Comparison of ENCODE assay signal across 19 mouse cellular contexts in the genomic region with DNA sequence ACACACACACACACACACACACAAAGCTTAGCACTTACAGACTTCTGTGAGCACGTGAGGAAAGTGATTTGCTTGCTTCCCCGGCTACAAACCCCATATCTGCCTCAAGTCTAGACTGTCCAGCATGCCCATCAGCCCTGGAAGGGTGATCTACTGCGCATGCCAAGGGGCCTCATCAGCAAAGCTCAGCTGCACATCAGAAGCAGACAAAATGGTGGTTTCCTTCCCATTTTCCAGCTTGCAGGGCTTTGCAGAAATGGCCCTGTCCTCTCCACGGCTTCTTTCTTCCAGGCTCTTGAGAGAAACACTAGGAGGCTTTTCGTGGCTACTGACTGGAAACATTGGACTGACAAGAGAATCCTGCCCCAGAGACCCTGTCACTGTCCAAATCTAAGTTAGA.
DNase-seq lines count a peak whose midpoint lies in the region; ATAC-seq lines count a peak whose summit lies in the region.
"Had no signal": no experiment of that assay in that cellular context is flagged by ENCODE, and none has a peak within 500 bp of the region (broad histone marks: within the 10 kb centered on the region; RNA-seq: fewer than 3 reads in every experiment).

No protein-coding gene starts in this region.

- H3K9me3 ChIP-seq in hindbrain, embryonic 10.5 days = no peaks in the 10 kb centered on the region
- H3K9me3 ChIP-seq in hindbrain, embryonic 12.5 days (replicated peaks) = no peaks in the 10 kb centered on the region
- H3K9me3 ChIP-seq in embryonic facial prominence, embryonic 10.5 days = no peaks in the 10 kb centered on the region
- H3K9me3 ChIP-seq: neural tube, embryonic 12.5 days had no signal

- no peaks in the 10 kb centered on the region for H3K36me3 ChIP-seq in hindbrain, embryonic 10.5 days
- H3K36me3 ChIP-seq in hindbrain, embryonic 12.5 days = no peaks in the 10 kb centered on the region
- no peaks in the 10 kb centered on the region for H3K36me3 ChIP-seq in embryonic facial prominence, embryonic 10.5 days (replicated peaks)
- H3K36me3 ChIP-seq: neural tube, embryonic 12.5 days had no signal

- 55% methylated on average over 5 of the region's 5 CpGs for WGBS in hindbrain, embryonic 10.5 days
- WGBS in hindbrain, embryonic 12.5 days = 44% methylated on average over 5 of the region's 5 CpGs
- 71% methylated on average over 5 of the region's 5 CpGs for WGBS in embryonic facial prominence, embryonic 10.5 days

- DNase-seq in embryo, embryonic 10.5 days (ENCODE audit: low spot score) = peak; percentile 40
- DNase-seq in embryo, embryonic 11 days = no peak
- peak; percentile 40 for DNase-seq in hindbrain, embryonic 10.5 days (ENCODE audit: low spot score)
- DNase-seq in embryonic facial prominence, embryonic 10.5 days (ENCODE audit: low spot score) = no peak
- peak; percentile 69 for DNase-seq in retina, embryonic 14.5 days (ENCODE audit: low spot score)
- no peak for DNase-seq in kidney, adult 9 months
- DNase-seq: cerebellum, adult 11-12 months; cerebellum, postnatal 25 days; gastrocnemius, postnatal 25 days; heart, postnatal 4 days; kidney, adult 8-10 months; kidney, postnatal 14 days had no signal

- H3K27me3 ChIP-seq in hindbrain, embryonic 10.5 days (ENCODE audit: insufficient read depth, poor library complexity, severe bottlenecking) = no peaks in the 10 kb centered on the region
- no peaks in the 10 kb centered on the region for H3K27me3 ChIP-seq in hindbrain, embryonic 12.5 days
- H3K27me3 ChIP-seq in embryonic facial prominence, embryonic 10.5 days (replicated peaks; ENCODE audit: low read depth, poor library complexity, severe bottlenecking) = no peaks in the 10 kb centered on the region
- H3K27me3 ChIP-seq: neural tube, embryonic 12.5 days had no signal

- H3K4me3 ChIP-seq in hindbrain, embryonic 10.5 days = no peak overlapping the region
- no peak overlapping the region for H3K4me3 ChIP-seq in hindbrain, embryonic 12.5 days
- H3K4me3 ChIP-seq in embryonic facial prominence, embryonic 10.5 days = no peak overlapping the region
- H3K4me3 ChIP-seq: layer of hippocampus, adult 2 months; neural tube, embryonic 12.5 days had no signal

- H3K9ac ChIP-seq in hindbrain, embryonic 12.5 days = no peak overlapping the region
- H3K9ac ChIP-seq: neural tube, embryonic 12.5 days had no signal

- H3K4me1 ChIP-seq in hindbrain, embryonic 10.5 days (replicated peaks) = peaks cover 49% of the 10 kb centered on the region
- peaks cover 22% of the 10 kb centered on the region for H3K4me1 ChIP-seq in hindbrain, embryonic 12.5 days
- peaks cover 43% of the 10 kb centered on the region for H3K4me1 ChIP-seq in embryonic facial prominence, embryonic 10.5 days

- peak overlapping the region; percentile 79 for H3K27ac ChIP-seq in hindbrain, embryonic 10.5 days
- no peak overlapping the region for H3K27ac ChIP-seq in hindbrain, embryonic 12.5 days
- H3K27ac ChIP-seq in embryonic facial prominence, embryonic 10.5 days (replicated peaks) = 0 out of 2 replicates have a peak overlapping the region, but pooled peaks have one; percentile 54
- H3K27ac ChIP-seq: layer of hippocampus, adult 2 months; macrophage; neural tube, embryonic 12.5 days had no signal

- no peak overlapping the region for H3K4me2 ChIP-seq in hindbrain, embryonic 12.5 days (replicated peaks)
- H3K4me2 ChIP-seq: neural tube, embryonic 12.5 days had no signal

- ATAC-seq in hindbrain, embryonic 12.5 days (ENCODE audit: low FRiP score) = no peak
- ATAC-seq: CD4-positive, CD25-positive, alpha-beta regulatory T cell, adult 4 months; forebrain, embryonic 16.5 days; lung, postnatal 0 days had no signal

Comparison
In these comparisons a context has a peak if more than half of its experiments do, and no peak if none do; other contexts are left out.
1. DNase-seq: peak in embryo, embryonic 10.5 days (single experiment), hindbrain, embryonic 10.5 days (single experiment) and retina, embryonic 14.5 days (single experiment); none in embryo, embryonic 11 days (single experiment), embryonic facial prominence, embryonic 10.5 days (single experiment) and kidney, adult 9 months (single experiment).